Mouse (Mus musculus) forebrain, embryonic 11.5 days (tissue): ENCODE measurements around the gene Ass1. TPM values are rescaled to one million over a fixed set of nuclear protein-coding genes. Genes with fewer than 3 reads are reported as not detected.

Source experiments
- ATAC-seq: fragments of 200-750 bp; cut with Nextera tagmentation; replicated peaks from 2 replicates; pipeline ENCODE4 v1.8.0; 2017; ENCODE audit warnings: moderate TSS enrichment; ENCODE audit not compliant: low FRiP score
- DNase-seq: peaks from one replicate; pipeline ENCODE4 v3.0.0-alpha.2; 2017; ENCODE audit warnings: low spot score
- H3K27ac ChIP-seq: fragments of 300-500 bp; sonication (generic); 2 replicates; pipeline ENCODE4 v1.5.1; 2014; ENCODE audit warnings: low read depth, low read length
- H3K27me3 ChIP-seq: fragments of 300-500 bp; sonication (generic); 2 replicates; pipeline ENCODE4 v1.6.1; 2014; ENCODE audit warnings: mild to moderate bottlenecking, low read length, mixed read lengths; ENCODE audit not compliant: control insufficient read depth, insufficient read depth
- H3K36me3 ChIP-seq: fragments of 300-500 bp; sonication (generic); 2 replicates; pipeline ENCODE4 v1.6.1; 2014; ENCODE audit warnings: mild to moderate bottlenecking, low read length, moderate library complexity, mixed read lengths; ENCODE audit not compliant: control insufficient read depth, insufficient read depth
- H3K4me1 ChIP-seq: fragments of 300-500 bp; sonication (generic); replicated peaks from 2 replicates; pipeline ENCODE4 v1.6.1; 2014; ENCODE audit warnings: low read length, mixed read lengths; ENCODE audit not compliant: control insufficient read depth, insufficient read depth
- H3K4me2 ChIP-seq: fragments of 300-500 bp; sonication (generic); 2 replicates; pipeline ENCODE4 v1.6.1; 2014; ENCODE audit warnings: low read depth, mild to moderate bottlenecking, low read length, moderate library complexity, mixed read lengths; ENCODE audit not compliant: severe bottlenecking
- H3K4me3 ChIP-seq: fragments of 300-500 bp; sonication (generic); 2 replicates; pipeline ENCODE4 v1.5.1; 2014; ENCODE audit warnings: low read depth, low read length
- H3K9ac ChIP-seq: fragments of 300-500 bp; sonication (generic); 2 replicates; pipeline ENCODE4 v1.6.1; 2014; ENCODE audit warnings: low read length
- H3K9me3 ChIP-seq: fragments of 300-500 bp; sonication (generic); 2 replicates; pipeline ENCODE4 v1.6.1; 2016; ENCODE audit warnings: low read length, mixed read lengths; ENCODE audit not compliant: control insufficient read depth
- WGBS: fragments of 180-500 bp; shearing (Covaris S2); extraction: QIAGEN DNeasy Blood & Tissue Kit; methylation state at CpG from one replicate; pipeline ENCODE4 v1.1.7; 2014; 5-methylcytosine and 5-hydroxymethylcytosine counted together
- polyA plus RNA-seq: library from polyadenylated mRNA; unstranded; fragments of >200 nt; fragmentation: Nextera tagmentation; extraction: Ambion mirVana; gene quantifications from 2 replicates; pipeline ENCODE4 v1.2.1, GENCODE M21; 2014

Ass1 gene
- polyA plus RNA-seq, 1 experiment from 2014 or later: 3.3 TPM

- H3K4me3 ChIP-seq: no peak overlapping the region
- peak; percentile 86 for DNase-seq
These were observed 29.6 kb downstream of the Ass1 start for GRCm38 (mm10) chr2:31499327-31500291.

GRCm38 (mm10) chr2:31500292-31501204 lies 30.5 kb downstream of the Ass1 start:
- H3K9me3 ChIP-seq: no peaks in the 10 kb centered on the region
- no peak overlapping the region for H3K4me3 ChIP-seq
- DNase-seq: peak; percentile 74
- H3K4me1 ChIP-seq: peaks cover 50% of the 10 kb centered on the region
- peak; percentile 25; the same call in 1 of the 2 replicates for ATAC-seq
- peaks cover 80% of the 10 kb centered on the region for H3K27me3 ChIP-seq
- peak overlapping the region; percentile 23; the same call in 1 of the 2 replicates for H3K9ac ChIP-seq
- H3K27ac ChIP-seq: no peak overlapping the region
- H3K4me2 ChIP-seq: peak overlapping the region; percentile 15; the same call in 1 of the 2 replicates
- WGBS: 42% methylated on average over 24 of the region's 24 CpGs
- H3K36me3 ChIP-seq: no peaks in the 10 kb centered on the region

More at GRCm38 (mm10) chr2:31499327-31500291, 29.6 kb downstream of the Ass1 start:
- H3K9me3 ChIP-seq: no peaks in the 10 kb centered on the region
- ATAC-seq: peak; percentile 85
- 0 out of 2 replicates have a peak overlapping the region, but pooled peaks have one; percentile 31 for H3K27ac ChIP-seq
- WGBS: 7% methylated on average over 21 of the region's 21 CpGs
- no peak overlapping the region; the same call in 1 of the 2 replicates for H3K9ac ChIP-seq
- peaks cover 74% of the 10 kb centered on the region for H3K27me3 ChIP-seq
- peak overlapping the region; percentile 27 for H3K4me2 ChIP-seq
- peaks cover 56% of the 10 kb centered on the region for H3K4me1 ChIP-seq
- H3K36me3 ChIP-seq: no peaks in the 10 kb centered on the region

- DNase-seq: peak; percentile 72
- WGBS: 51% methylated on average over 20 of the region's 20 CpGs
- Histone ChIP-seq H3K27ac (no peak overlapping the region), H3K36me3 (no peaks in the 10 kb centered on the region), H3K9ac (no peak overlapping the region), H3K4me2 (no peak overlapping the region), H3K4me1 (peaks cover 43% of the 10 kb centered on the region), H3K4me3 (no peak overlapping the region), H3K27me3 (peaks cover 72% of the 10 kb centered on the region), H3K9me3 (no peaks in the 10 kb centered on the region)
- no peak for ATAC-seq
These were observed 31.6 kb downstream of the Ass1 start for GRCm38 (mm10) chr2:31501448-31502130.

GRCm38 (mm10) chr2:31502616-31503522 lies 32.9 kb downstream of the Ass1 start:
- H3K4me1 ChIP-seq: peaks cover 36% of the 10 kb centered on the region
- ATAC-seq (no peak), DNase-seq (no peak)
- H3K4me2 ChIP-seq: no peak overlapping the region
- H3K36me3 ChIP-seq: no peaks in the 10 kb centered on the region
- peaks cover 62% of the 10 kb centered on the region for H3K27me3 ChIP-seq
- H3K4me3 ChIP-seq: no peak overlapping the region
- 37% methylated on average over 15 of the region's 15 CpGs for WGBS
- H3K9ac ChIP-seq: no peak overlapping the region
- H3K9me3 ChIP-seq: no peaks in the 10 kb centered on the region
- H3K27ac ChIP-seq: no peak overlapping the region

GRCm38 (mm10) chr2:31505472-31505871 lies 35.5 kb downstream of the Ass1 start:
- no peak for ATAC-seq
- WGBS: 66% methylated on average over 11 of the region's 11 CpGs
- H3K4me1 ChIP-seq: peaks cover 15% of the 10 kb centered on the region; the same call in 1 of the 2 replicates
- DNase-seq: no peak
- H3K4me3 ChIP-seq: no peak overlapping the region
- H3K27ac ChIP-seq: no peak overlapping the region
- no peaks in the 10 kb centered on the region for H3K9me3 ChIP-seq
- H3K9ac ChIP-seq: no peak overlapping the region
- no peak overlapping the region for H3K4me2 ChIP-seq
- peaks cover 51% of the 10 kb centered on the region for H3K27me3 ChIP-seq
- H3K36me3 ChIP-seq: no peaks in the 10 kb centered on the region

GRCm38 (mm10) chr2:31508851-31509250 lies 38.8 kb downstream of the Ass1 start:
- H3K9me3 ChIP-seq: no peaks in the 10 kb centered on the region
- H3K27ac ChIP-seq: no peak overlapping the region
- H3K36me3 ChIP-seq: no peaks in the 10 kb centered on the region
- 92% methylated on average over 6 of the region's 6 CpGs for WGBS
- H3K4me3 ChIP-seq: no peak overlapping the region
- ATAC-seq (no peak), DNase-seq (no peak)
- no peak overlapping the region for H3K9ac ChIP-seq
- peaks cover under 1% of the 10 kb centered on the region; the same call in 1 of the 2 replicates for H3K4me1 ChIP-seq
- no peak overlapping the region for H3K4me2 ChIP-seq
- H3K27me3 ChIP-seq: peaks cover 18% of the 10 kb centered on the region

- Histone ChIP-seq H3K27ac (no peak overlapping the region), H3K4me3 (no peak overlapping the region), H3K9ac (no peak overlapping the region), H3K9me3 (peaks cover 6% of the 10 kb centered on the region; the same call in 1 of the 2 replicates), H3K36me3 (no peaks in the 10 kb centered on the region), H3K4me2 (no peak overlapping the region), H3K27me3 (peaks cover 3% of the 10 kb centered on the region), H3K4me1 (peaks cover 3% of the 10 kb centered on the region; the same call in 1 of the 2 replicates)
- ATAC-seq (no peak), DNase-seq (no peak)
- 84% methylated on average over 6 of the region's 6 CpGs for WGBS
These were observed 41.3 kb downstream of the Ass1 start for GRCm38 (mm10) chr2:31511316-31511715.
